Mouse (Mus musculus): Measurements from ENCODE around the gene Akna. TPM values are rescaled to one million over a fixed set of nuclear protein-coding genes. Genes with fewer than 3 reads are reported as not detected.

Gene Akna
- polyA plus RNA-seq, 1 experiment from 2014 or later: 3.5 TPM

- Histone ChIP-seq H3K9me3 (no peaks in the 10 kb centered on the region), H3K27me3 (replicated peaks) (no peaks in the 10 kb centered on the region), H3K9ac (no peak overlapping the region), H3K4me2 (no peak overlapping the region), H3K4me3 (no peak overlapping the region), H3K4me1 (peaks cover 5% of the 10 kb centered on the region), H3K36me3 (peaks cover 44% of the 10 kb centered on the region), H3K27ac (replicated peaks) (no peak overlapping the region)
- ATAC-seq (ENCODE audit: extremely low read depth, insufficient number of reproducible peaks, low FRiP score, low TSS enrichment): no peak
- 87% methylated on average over 4 of the region's 4 CpGs for WGBS
Observed at GRCm38 (mm10) chr4:63384262-63384661, 18.9 kb downstream of the Akna start.

GRCm38 (mm10) chr4:63383474-63383873 lies 19.7 kb downstream of the Akna start:
- H3K27ac ChIP-seq (replicated peaks): no peak overlapping the region
- no peak overlapping the region for H3K4me2 ChIP-seq
- ATAC-seq (ENCODE audit: extremely low read depth, insufficient number of reproducible peaks, low FRiP score, low TSS enrichment): no peak
- 77% methylated on average over 12 of the region's 12 CpGs for WGBS
- H3K36me3 ChIP-seq: peaks cover 52% of the 10 kb centered on the region
- no peaks in the 10 kb centered on the region for H3K27me3 ChIP-seq (replicated peaks)
- no peaks in the 10 kb centered on the region for H3K9me3 ChIP-seq
- no peak overlapping the region for H3K9ac ChIP-seq
- H3K4me3 ChIP-seq: no peak overlapping the region
- H3K4me1 ChIP-seq: no peaks in the 10 kb centered on the region

- Histone ChIP-seq H3K27ac (replicated peaks) (no peak overlapping the region), H3K4me3 (no peak overlapping the region), H3K9ac (no peak overlapping the region), H3K9me3 (no peaks in the 10 kb centered on the region), H3K27me3 (replicated peaks) (no peaks in the 10 kb centered on the region), H3K4me1 (no peaks in the 10 kb centered on the region), H3K36me3 (peaks cover 58% of the 10 kb centered on the region), H3K4me2 (no peak overlapping the region)
- WGBS: 73% methylated on average over 4 of the region's 4 CpGs
- ATAC-seq (ENCODE audit: extremely low read depth, insufficient number of reproducible peaks, low FRiP score, low TSS enrichment): no peak
Observed at GRCm38 (mm10) chr4:63382676-63383369, 20.3 kb downstream of the Akna start.

- Histone ChIP-seq H3K9me3 (no peaks in the 10 kb centered on the region), H3K4me2 (no peak overlapping the region), H3K9ac (no peak overlapping the region), H3K36me3 (peaks cover 80% of the 10 kb centered on the region), H3K4me3 (no peak overlapping the region), H3K27ac (replicated peaks) (no peak overlapping the region), H3K4me1 (0 out of 2 replicates have a peak, but pooled peaks cover 3% of the 10 kb centered on the region), H3K27me3 (replicated peaks) (no peaks in the 10 kb centered on the region)
- 66% methylated on average over 7 of the region's 7 CpGs for WGBS
- ATAC-seq (ENCODE audit: extremely low read depth, insufficient number of reproducible peaks, low FRiP score, low TSS enrichment): no peak
Observed at GRCm38 (mm10) chr4:63377483-63377882, 25.7 kb downstream of the Akna start.

- Histone ChIP-seq H3K36me3 (peaks cover 65% of the 10 kb centered on the region), H3K9me3 (no peaks in the 10 kb centered on the region), H3K4me3 (no peak overlapping the region), H3K4me1 (0 out of 2 replicates have a peak, but pooled peaks cover 3% of the 10 kb centered on the region), H3K4me2 (no peak overlapping the region), H3K27ac (replicated peaks) (no peak overlapping the region), H3K9ac (no peak overlapping the region), H3K27me3 (replicated peaks) (no peaks in the 10 kb centered on the region; the same call in 1 of the 2 replicates)
- no peak for ATAC-seq (ENCODE audit: extremely low read depth, insufficient number of reproducible peaks, low FRiP score, low TSS enrichment)
- 78% methylated on average over 1 of the region's 1 CpGs for WGBS
Observed at GRCm38 (mm10) chr4:63375367-63375766, 27.8 kb downstream of the Akna start.

- 64% methylated on average over 12 of the region's 12 CpGs for WGBS
- 0 out of 2 replicates have a peak, but pooled peaks have one; percentile 28 for ATAC-seq (ENCODE audit: extremely low read depth, insufficient number of reproducible peaks, low FRiP score, low TSS enrichment)
- Histone ChIP-seq H3K27ac (replicated peaks) (no peak overlapping the region), H3K4me2 (no peak overlapping the region), H3K9ac (no peak overlapping the region), H3K36me3 (peaks cover 57% of the 10 kb centered on the region), H3K4me3 (no peak overlapping the region), H3K9me3 (no peaks in the 10 kb centered on the region), H3K4me1 (0 out of 2 replicates have a peak, but pooled peaks cover 3% of the 10 kb centered on the region), H3K27me3 (replicated peaks) (no peaks in the 10 kb centered on the region; the same call in 1 of the 2 replicates)
Observed at GRCm38 (mm10) chr4:63374331-63374730, 28.8 kb downstream of the Akna start.

- Histone ChIP-seq H3K4me1 (0 out of 2 replicates have a peak, but pooled peaks cover 3% of the 10 kb centered on the region), H3K36me3 (peaks cover 53% of the 10 kb centered on the region), H3K9me3 (no peaks in the 10 kb centered on the region), H3K27me3 (replicated peaks) (no peaks in the 10 kb centered on the region; the same call in 1 of the 2 replicates), H3K9ac (no peak overlapping the region), H3K27ac (replicated peaks) (no peak overlapping the region), H3K4me3 (no peak overlapping the region), H3K4me2 (no peak overlapping the region)
- no peak for ATAC-seq (ENCODE audit: extremely low read depth, insufficient number of reproducible peaks, low FRiP score, low TSS enrichment)
- 82% methylated on average over 8 of the region's 8 CpGs for WGBS
Observed at GRCm38 (mm10) chr4:63373404-63373803, 29.8 kb downstream of the Akna start.

GRCm38 (mm10) chr4:63371890-63372289 lies 31.3 kb downstream of the Akna start:
- Histone ChIP-seq H3K4me2 (no peak overlapping the region), H3K36me3 (peaks cover 46% of the 10 kb centered on the region), H3K4me1 (0 out of 2 replicates have a peak, but pooled peaks cover 3% of the 10 kb centered on the region), H3K9ac (no peak overlapping the region), H3K27me3 (replicated peaks) (no peaks in the 10 kb centered on the region; the same call in 1 of the 2 replicates), H3K4me3 (no peak overlapping the region), H3K27ac (replicated peaks) (no peak overlapping the region), H3K9me3 (no peaks in the 10 kb centered on the region)
- WGBS: 42% methylated on average over 3 of the region's 3 CpGs
- no peak for ATAC-seq (ENCODE audit: extremely low read depth, insufficient number of reproducible peaks, low FRiP score, low TSS enrichment)

- no peak overlapping the region for H3K4me2 ChIP-seq
- no peak overlapping the region for H3K27ac ChIP-seq (replicated peaks)
- 42% methylated on average over 7 of the region's 7 CpGs for WGBS
- peaks cover 39% of the 10 kb centered on the region for H3K36me3 ChIP-seq
- no peak overlapping the region for H3K4me3 ChIP-seq
- H3K4me1 ChIP-seq: 0 out of 2 replicates have a peak, but pooled peaks cover 3% of the 10 kb centered on the region
- no peak for ATAC-seq (ENCODE audit: extremely low read depth, insufficient number of reproducible peaks, low FRiP score, low TSS enrichment)
- no peak overlapping the region for H3K9ac ChIP-seq
- H3K27me3 ChIP-seq (replicated peaks): no peaks in the 10 kb centered on the region; the same call in 1 of the 2 replicates
- H3K9me3 ChIP-seq: no peaks in the 10 kb centered on the region
Observed at GRCm38 (mm10) chr4:63370897-63371296, 32.3 kb downstream of the Akna start.

- H3K36me3 ChIP-seq: peaks cover 29% of the 10 kb centered on the region
- H3K27ac ChIP-seq (replicated peaks): no peak overlapping the region
- H3K27me3 ChIP-seq (replicated peaks): no peaks in the 10 kb centered on the region; the same call in 1 of the 2 replicates
- WGBS: 7% methylated on average over 4 of the region's 4 CpGs
- H3K4me2 ChIP-seq: no peak overlapping the region
- ATAC-seq (ENCODE audit: extremely low read depth, insufficient number of reproducible peaks, low FRiP score, low TSS enrichment): no peak
- no peak overlapping the region for H3K9ac ChIP-seq
- no peaks in the 10 kb centered on the region for H3K9me3 ChIP-seq
- no peaks in the 10 kb centered on the region for H3K4me1 ChIP-seq
- no peak overlapping the region for H3K4me3 ChIP-seq
Observed at GRCm38 (mm10) chr4:63368577-63368976, 34.6 kb downstream of the Akna start.

GRCm38 (mm10) chr4:63362150-63362549 lies 41.0 kb downstream of the Akna start, which contains the start of gene Orm2:
Gene Orm2 (plus strand): TSS chr4:63362449.
- ATAC-seq (ENCODE audit: extremely low read depth, insufficient number of reproducible peaks, low FRiP score, low TSS enrichment): no peak
- Histone ChIP-seq H3K27me3 (replicated peaks) (no peaks in the 10 kb centered on the region; the same call in 1 of the 2 replicates), H3K4me1 (no peaks in the 10 kb centered on the region), H3K4me3 (no peak within 1 kb of the TSS), H3K27ac (replicated peaks) (no peak within 1 kb of the TSS), H3K9ac (no peak within 1 kb of the TSS), H3K36me3 (0 out of 2 replicates have a peak, but pooled peaks cover under 1% of the 10 kb centered on the region), H3K9me3 (no peaks in the 10 kb centered on the region), H3K4me2 (no peak within 1 kb of the TSS)
- 81% methylated on average over 5 of the region's 5 CpGs for WGBS

GRCm38 (mm10) chr4:63359861-63360260 lies 43.3 kb downstream of the Akna start:
- no peak overlapping the region for H3K4me2 ChIP-seq

More at GRCm38 (mm10) chr4:63359861-63360260, 43.3 kb downstream of the Akna start:
- H3K4me3 ChIP-seq: no peak overlapping the region
- no peaks in the 10 kb centered on the region for H3K36me3 ChIP-seq
- H3K4me1 ChIP-seq: peaks cover 12% of the 10 kb centered on the region
- no peak overlapping the region for H3K9ac ChIP-seq
- no peaks in the 10 kb centered on the region; the same call in 1 of the 2 replicates for H3K27me3 ChIP-seq (replicated peaks)
- no peak for ATAC-seq (ENCODE audit: extremely low read depth, insufficient number of reproducible peaks, low FRiP score, low TSS enrichment)
- no peaks in the 10 kb centered on the region for H3K9me3 ChIP-seq
- H3K27ac ChIP-seq (replicated peaks): no peak overlapping the region
- 67% methylated on average over 6 of the region's 6 CpGs for WGBS
